Mouse (Mus musculus) midbrain, embryonic 16.5 days (tissue): ENCODE results near the gene Cldn12. TPM values are rescaled to one million over a fixed set of nuclear protein-coding genes. Genes with fewer than 3 reads are reported as not detected.

ENCODE experiments used
- ATAC-seq: fragments of 200-750 bp; cut with Nextera tagmentation; 2 replicates; pipeline ENCODE4 v1.8.0; 2017; ENCODE audit warnings: moderate TSS enrichment
- H3K27ac ChIP-seq: fragments of 300-500 bp; sonication (generic); 2 replicates; pipeline ENCODE4 v1.5.1; 2014; ENCODE audit warnings: mild to moderate bottlenecking, low read length, mixed read lengths
- H3K27me3 ChIP-seq: fragments of 300-500 bp; sonication (generic); 2 replicates; pipeline ENCODE4 v1.6.1; 2014; ENCODE audit warnings: low read depth, low read length, mixed read lengths; ENCODE audit not compliant: control insufficient read depth, insufficient read depth
- H3K36me3 ChIP-seq: fragments of 300-500 bp; sonication (generic); 2 replicates; pipeline ENCODE4 v1.6.1; 2014; ENCODE audit warnings: mild to moderate bottlenecking, low read length, moderate library complexity, mixed read lengths; ENCODE audit not compliant: control insufficient read depth, insufficient read depth
- H3K4me1 ChIP-seq: fragments of 300-500 bp; sonication (generic); 2 replicates; pipeline ENCODE4 v1.6.1; 2014; ENCODE audit warnings: mild to moderate bottlenecking, low read length, mixed read lengths; ENCODE audit not compliant: control insufficient read depth, insufficient read depth
- H3K4me2 ChIP-seq: fragments of 300-500 bp; sonication (generic); 2 replicates; pipeline ENCODE4 v1.6.1; 2014; ENCODE audit warnings: mild to moderate bottlenecking, low read length, mixed read lengths
- H3K4me3 ChIP-seq: fragments of 300-500 bp; sonication (generic); 2 replicates; pipeline ENCODE4 v1.5.1; 2014; ENCODE audit warnings: low read depth, mild to moderate bottlenecking, low read length, moderate library complexity, mixed read lengths
- H3K9ac ChIP-seq: fragments of 300-500 bp; sonication (generic); 2 replicates; pipeline ENCODE4 v1.6.1; 2014; ENCODE audit warnings: low read depth, low read length, mixed read lengths
- H3K9me3 ChIP-seq: fragments of 300-500 bp; sonication (generic); replicated peaks from 2 replicates; pipeline ENCODE4 v1.6.1; 2014; ENCODE audit warnings: mild to moderate bottlenecking, low read length, mixed read lengths; ENCODE audit not compliant: control insufficient read depth, poor library complexity, severe bottlenecking
- WGBS: fragments of 180-500 bp; shearing (Covaris S2); extraction: QIAGEN DNeasy Blood & Tissue Kit; methylation state at CpG from one replicate; pipeline ENCODE4 v1.1.7; 2014; 5-methylcytosine and 5-hydroxymethylcytosine counted together
- polyA plus RNA-seq: library from polyadenylated mRNA; unstranded; fragments of >200 nt; fragmentation: Nextera tagmentation; extraction: Ambion mirVana; gene quantifications from 2 replicates; pipeline ENCODE4 v1.2.1, GENCODE M21; 2015

The Cldn12 gene
- polyA plus RNA-seq, 1 experiment from 2014 or later: 19.4 TPM

GRCm38 (mm10) chr5:5479043-5479442 lies 35.7 kb downstream of the Cldn12 start, which contains the start of gene 1700015F17Rik:
Gene 1700015F17Rik, minus strand, starts transcription at chr5:5479143.
- Histone ChIP-seq H3K9ac (no peak within 1 kb of the TSS), H3K4me2 (no peak within 1 kb of the TSS), H3K4me3 (no peak within 1 kb of the TSS), H3K27ac (no peak within 1 kb of the TSS), H3K27me3 (no peaks in the 10 kb centered on the region; the same call in 1 of the 2 replicates), H3K9me3 (no peaks in the 10 kb centered on the region), H3K4me1 (no peaks in the 10 kb centered on the region), H3K36me3 (no peaks in the 10 kb centered on the region)
- 89% methylated on average over 6 of the region's 6 CpGs for WGBS
- no peak for ATAC-seq

- 91% methylated on average over 4 of the region's 4 CpGs for WGBS
- ATAC-seq: no peak
- Histone ChIP-seq H3K9me3 (no peaks in the 10 kb centered on the region), H3K27me3 (no peaks in the 10 kb centered on the region; the same call in 1 of the 2 replicates), H3K4me1 (no peaks in the 10 kb centered on the region), H3K36me3 (no peaks in the 10 kb centered on the region), H3K9ac (no peak overlapping the region), H3K27ac (no peak overlapping the region), H3K4me3 (no peak overlapping the region), H3K4me2 (no peak overlapping the region)
Measured at GRCm38 (mm10) chr5:5476133-5476532, 38.6 kb downstream of the Cldn12 start.

GRCm38 (mm10) chr5:5465256-5465655 lies 49.5 kb downstream of the Cldn12 start:
- no peaks in the 10 kb centered on the region for H3K36me3 ChIP-seq
- H3K9ac ChIP-seq: no peak overlapping the region
- H3K27ac ChIP-seq: no peak overlapping the region
- no peak overlapping the region for H3K4me2 ChIP-seq
- no peak overlapping the region for H3K4me3 ChIP-seq
- H3K27me3 ChIP-seq: no peaks in the 10 kb centered on the region
- no peaks in the 10 kb centered on the region for H3K9me3 ChIP-seq
- H3K4me1 ChIP-seq: no peaks in the 10 kb centered on the region
- WGBS: 85% methylated on average over 1 of the region's 1 CpGs
- ATAC-seq: no peak

Other genes with a start within 250 kb of the Cldn12 start
- 42.1 and 44.6 TPM in 2 replicates for gene Cdk14, start 94.6 kb downstream of the Cldn12 start, polyA plus RNA-seq
- gene 1700015F17Rik, start 35.8 kb downstream of the Cldn12 start, polyA plus RNA-seq: not detected in 2 replicates
- 17.5 and 20.8 TPM in 2 replicates for gene Gtpbp10, start 44.6 kb upstream of the Cldn12 start, polyA plus RNA-seq
- gene Gm8773, start 58.8 kb upstream of the Cldn12 start, polyA plus RNA-seq: 17.9 and 18.2 TPM in 2 replicates
- gene Cfap69, start 149.3 kb upstream of the Cldn12 start, polyA plus RNA-seq: 9.9 and 11.4 TPM in 2 replicates
- 5.6 and 5.8 TPM in 2 replicates for gene Steap2, start 179.6 kb upstream of the Cldn12 start, polyA plus RNA-seq
- gene Steap1, start 234.4 kb upstream of the Cldn12 start, polyA plus RNA-seq: 0.73 and 1.6 TPM in 2 replicates